Mouse (Mus musculus) small intestine, adult 2 months (tissue): Measurements from ENCODE around the gene Tesmin.
A peak's percentile ranks its signal among the peaks of the same experiment; 100 is the strongest.

Experiments used
- CTCF ChIP-seq: fragments of 200-500 bp; IDR thresholded peaks from 2 replicates; pipeline ENCODE4 v1.5.1; 2012; ENCODE audit warnings: low read depth, mild to moderate bottlenecking, control low read depth, inconsistent platforms, low read length, moderate library complexity, mixed read lengths; ENCODE audit not compliant: insufficient replicate concordance, insufficient read length; ENCODE audit errors: extremely low read depth
- POLR2A ChIP-seq: fragments of 200-500 bp; IDR thresholded peaks from 2 replicates; pipeline ENCODE4 v1.6.1; 2012; ENCODE audit warnings: low read depth, mild to moderate bottlenecking, control low read depth, inconsistent platforms, low read length, moderate library complexity

- peak; percentile 15; the same call in 1 of the 2 replicates for TF ChIP-seq CTCF
- no peak for TF ChIP-seq POLR2A
Observed at GRCm38 (mm10) chr19:3368276-3368675, 20.4 kb upstream of the Tesmin start.
